6 mouse cellular contexts compared by ENCODE assay signal in the genomic region with DNA sequence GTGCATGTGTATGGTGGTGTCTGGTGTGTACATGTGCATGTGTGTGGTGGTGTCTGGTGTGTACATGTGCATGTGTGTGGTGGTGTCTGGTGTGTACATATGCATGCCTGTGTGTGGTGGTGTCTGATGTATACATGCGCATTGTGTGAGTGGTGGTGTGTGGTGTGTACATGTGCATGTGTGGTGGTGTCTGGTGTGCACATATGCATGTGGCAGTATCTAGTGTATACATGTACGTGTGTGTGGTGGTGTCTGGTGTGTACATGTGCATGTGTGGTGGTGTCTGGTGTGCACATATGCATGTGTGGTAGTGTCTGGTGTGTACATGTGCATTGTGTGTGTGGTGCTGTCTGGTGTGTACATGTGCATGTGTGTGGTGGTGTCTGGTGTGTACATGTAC.
DNase-seq lines count a peak whose midpoint lies in the region; ATAC-seq and TF ChIP-seq lines count a peak whose summit lies in the region.
"Not testable (repeated sequence)": the region's sequence is repeated elsewhere in the genome, so short reads cannot be mapped to it uniquely, and the experiment has no call there.

No protein-coding gene starts in this region.

- H3K36me3 ChIP-seq in CH12.LX (replicated peaks in 1 of 2; ENCODE audit: control insufficient read depth in 1 of 2, insufficient read depth in 1 of 2, low read length in 1 of 2); G1E (replicated peaks); megakaryocyte, embryonic 14.5 days (replicated peaks; ENCODE audit: low read length); myocyte (ENCODE audit: control insufficient read depth, insufficient read depth): not testable (repeated sequence)

- not testable (repeated sequence) for H3K79me2 ChIP-seq in CH12.LX (replicated peaks; ENCODE audit: control insufficient read depth, extremely low read depth, insufficient read depth, poor library complexity, severe bottlenecking); myocyte (ENCODE audit: control insufficient read depth, insufficient read depth)

- not testable (repeated sequence) for H3K27me3 ChIP-seq in CH12.LX (replicated peaks); G1E (ENCODE audit: insufficient read depth, low read length); megakaryocyte, embryonic 14.5 days (replicated peaks); myocyte (ENCODE audit: control insufficient read depth, insufficient read depth, insufficient read length)

- dilution Hi-C loops in CH12.LX (cut with MboI; ENCODE audit: extremely low pct_ligation_motif_present, extremely low pct_unique_long_range_greater_than_20kb, low sequenced_read_pairs): not testable (repeated sequence)

- H3K9me3 ChIP-seq in CH12.LX (replicated peaks; ENCODE audit: low read length) (peaks cover 75% of the 10 kb centered on the region), G1E (replicated peaks) (peaks cover 57% of the 10 kb centered on the region)
- peaks cover 19% of the 10 kb centered on the region for H3K9me3 ChIP-seq in megakaryocyte, embryonic 14.5 days

- not testable (repeated sequence) for H3K4me2 ChIP-seq in CH12.LX (ENCODE audit: insufficient read depth, low read depth, poor library complexity, severe bottlenecking); myocyte (ENCODE audit: low read depth)

- not testable (repeated sequence) for H3K4me1 ChIP-seq in CH12.LX (ENCODE audit: control insufficient read depth in 1 of 2, insufficient read depth in 2 of 2); G1E (ENCODE audit: insufficient read depth, low read depth, low read length); bone marrow, adult 2 months (ENCODE audit: control insufficient read depth, insufficient read depth, low read length); megakaryocyte, embryonic 14.5 days

- TF ChIP-seq CTCF in CH12.LX (conservative IDR thresholded peaks at IDR 0.05 in 1 of 2, IDR thresholded peaks at IDR 0.05 in 1 of 2; ENCODE audit: low read depth in 2 of 2, low read length in 2 of 2); G1E (IDR thresholded peaks at IDR 0.05; ENCODE audit: low read depth, low read length): not testable (repeated sequence)
- peak; percentile 10; the same call in 1 of the 2 replicates for TF ChIP-seq CTCF in bone marrow, adult 2 months (IDR thresholded peaks at IDR 0.05; ENCODE audit: control insufficient read depth, insufficient read depth, low read length)

- TF ChIP-seq RAD21 in CH12.LX (IDR thresholded peaks at IDR 0.05; ENCODE audit: low read depth, low read length): not testable (repeated sequence)

- not testable (repeated sequence) for DNase-seq in CH12.LX (ENCODE audit: extremely low read depth); G1E (ENCODE audit: low spot score)
- DNase-seq in heart, adult 11 months: peak; percentile 73

- not testable (repeated sequence) for H3ac ChIP-seq in myocyte (ENCODE audit: control insufficient read depth, insufficient read length)

- TF ChIP-seq EP300 in CH12.LX (IDR thresholded peaks at IDR 0.05; ENCODE audit: low read length): not testable (repeated sequence)

- 85% methylated on average over 2 of the region's 2 CpGs for WGBS in bone marrow, adult 2 months

- H3K9ac ChIP-seq in CH12.LX (ENCODE audit: insufficient read depth, low read depth): not testable (repeated sequence)

- not testable (repeated sequence) for ATAC-seq in G1E (ENCODE audit: extremely low read depth, insufficient number of reproducible peaks, low FRiP score, poor library complexity, severe bottlenecking)

- peak overlapping the region; percentile 14; the same call in 1 of the 2 replicates for H3K27ac ChIP-seq in CH12.LX (ENCODE audit: insufficient read depth, low read depth)
- H3K27ac ChIP-seq in bone marrow, adult 2 months (ENCODE audit: control insufficient read depth, insufficient read depth, low read depth, low read length, poor library complexity): not testable (repeated sequence)

- TF ChIP-seq POLR2A in CH12.LX (IDR thresholded peaks at IDR 0.05; ENCODE audit: low read depth, low read length); bone marrow, adult 2 months (IDR thresholded peaks at IDR 0.05; ENCODE audit: borderline replicate concordance, control insufficient read depth, low read depth, low read length); myocyte (IDR thresholded peaks at IDR 0.05; ENCODE audit: insufficient read length, low read depth): not testable (repeated sequence)

- in situ Hi-C loops in CH12.LX (cut with MboI; ENCODE audit: low pct_ligation_motif_present, low pct_unique_long_range_greater_than_20kb, low sequenced_read_pairs): not testable (repeated sequence)

- not testable (repeated sequence) for H3K4me3 ChIP-seq in CH12.LX (replicated peaks in 1 of 3; ENCODE audit: low read depth in 2 of 3, low read length in 2 of 3, poor library complexity in 1 of 3); bone marrow, adult 2 months (replicated peaks; ENCODE audit: control insufficient read depth, low read depth, low read length); myocyte
- H3K4me3 ChIP-seq in G1E (ENCODE audit: low read depth, low read length): peak overlapping the region; percentile 7; the same call in 1 of the 2 replicates
- H3K4me3 ChIP-seq in megakaryocyte, embryonic 14.5 days (replicated peaks): peak overlapping the region; percentile 60

TF ChIP-seq in myocyte, 11 proteins besides CTCF, POLR2A, EP300 and RAD21:
- peak; percentile 78 for TF ChIP-seq POLR2AphosphoS2 (IDR thresholded peaks at IDR 0.05; ENCODE audit: insufficient read length, low read depth)
TF ChIP-seq in myocyte: peak in this region for 1; not testable (repeated sequence) for 10.
